Mouse (Mus musculus) adrenal gland, adult 18-20 months (tissue): Measurements from ENCODE around the gene Zbtb2. TPM values are rescaled to one million over a fixed set of nuclear protein-coding genes. Genes with fewer than 3 reads are reported as not detected.

ENCODE experiments used
- DNase-seq, 2 experiments: peaks; one replicate each; pipeline ENCODE4 v3.0.0; 2021 to 2022; ENCODE audit warnings: low spot score in 2 of 2
- total RNA-seq, 2 experiments: library from RNA; stranded (reverse); gene quantifications; 1 replicate in 1 of 2; 2 replicates in 1 of 2; pipeline ENCODE4 v1.2.3; 2021

Zbtb2 gene
- total RNA-seq, 2 experiments from 2014 or later, result 12.1 to 13.5 TPM

DNA sequence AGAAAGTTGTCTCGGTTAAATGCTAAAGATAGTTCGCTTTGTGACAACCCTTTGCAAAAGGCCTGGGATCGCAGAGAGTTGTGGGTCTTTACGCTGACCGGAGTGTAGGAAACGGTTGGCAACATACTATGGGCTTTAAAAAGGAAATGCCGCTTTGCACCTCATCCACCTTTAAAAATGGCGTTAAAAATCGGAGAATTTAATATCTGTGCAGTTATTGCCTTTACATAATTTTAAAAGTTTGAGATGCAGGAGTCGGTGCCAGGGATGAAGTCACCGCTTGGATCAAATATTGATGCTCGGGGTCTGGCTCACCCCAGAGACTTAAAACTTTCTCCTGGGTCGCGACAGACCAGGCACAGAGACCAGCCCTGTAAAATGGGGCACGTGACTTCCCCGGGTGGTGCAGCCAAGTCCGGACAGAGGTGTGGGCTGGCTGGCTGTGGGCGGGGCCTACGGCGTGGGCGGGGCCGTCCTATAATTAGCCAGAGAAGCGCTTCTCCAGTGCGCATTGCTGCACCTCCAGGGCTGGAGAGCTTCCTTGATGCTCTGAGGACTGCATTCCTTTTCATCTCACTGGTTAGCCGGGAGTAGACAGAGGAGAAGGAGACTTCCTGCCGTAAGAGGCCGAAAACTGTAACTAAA lies 53.7 kb downstream of the Zbtb2 start:
- DNase-seq, result peak; percentile 77 to 78

DNA sequence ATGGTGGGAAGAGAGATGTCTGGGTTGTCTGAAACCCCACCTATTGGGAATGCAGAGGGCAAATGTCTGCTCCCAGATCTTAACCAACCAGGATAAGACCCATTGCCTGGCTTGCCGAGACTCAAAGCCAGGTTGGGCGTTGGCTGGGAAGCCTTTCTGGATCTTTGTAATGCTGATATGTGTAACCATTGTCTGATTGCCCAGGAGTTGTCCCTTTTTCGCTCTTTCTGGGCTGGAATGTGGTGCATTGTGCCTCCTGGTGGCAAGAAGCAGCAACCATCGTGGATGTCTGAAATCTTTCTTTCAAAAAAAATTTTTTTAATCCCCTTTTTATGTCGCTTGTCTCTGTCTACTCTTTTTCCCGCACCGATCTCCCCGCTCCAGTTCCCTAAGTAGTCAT lies 54.6 kb downstream of the Zbtb2 start:
- peak; percentile 33 to 38 for DNase-seq

DNA sequence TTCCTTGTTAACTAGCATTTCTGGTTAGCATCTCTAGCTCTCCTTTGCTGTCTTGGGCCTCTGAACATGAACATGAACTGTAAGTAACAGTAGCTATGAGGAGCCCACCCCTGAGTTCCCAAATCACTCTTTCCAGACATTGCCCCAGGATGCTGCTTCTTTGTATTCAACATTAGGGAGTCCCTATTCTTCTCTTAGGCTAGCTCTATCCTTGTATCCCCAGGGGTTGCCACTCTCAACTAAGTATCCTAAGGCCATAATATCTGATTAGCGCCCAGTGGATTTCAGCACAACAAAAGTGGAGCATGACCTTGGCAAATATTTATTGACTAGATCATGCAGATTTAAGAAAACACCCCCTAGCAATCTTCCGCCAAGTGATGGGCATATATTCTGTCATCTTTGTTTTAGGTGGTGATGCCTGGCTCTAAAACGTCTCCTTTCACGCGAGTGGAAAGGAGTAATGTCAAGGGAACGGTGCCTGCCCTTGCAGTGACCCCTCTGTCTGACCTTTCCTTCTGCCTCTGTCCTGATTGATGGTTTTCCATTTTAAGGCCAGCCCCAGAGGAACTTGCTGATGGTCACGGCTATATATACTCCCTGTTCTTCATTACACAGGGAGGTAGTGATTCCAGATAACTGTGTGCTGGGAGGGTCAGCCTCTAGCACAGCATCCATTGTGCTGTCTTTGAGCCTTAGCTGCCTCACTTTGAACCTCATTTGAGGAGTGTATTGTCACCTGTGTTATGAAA lies 55.5 kb downstream of the Zbtb2 start:
- DNase-seq, result no peak

GRCm38 (mm10) chr10:4327716-4328115 lies 60.2 kb downstream of the Zbtb2 start:
- DNase-seq, result no peak

DNA sequence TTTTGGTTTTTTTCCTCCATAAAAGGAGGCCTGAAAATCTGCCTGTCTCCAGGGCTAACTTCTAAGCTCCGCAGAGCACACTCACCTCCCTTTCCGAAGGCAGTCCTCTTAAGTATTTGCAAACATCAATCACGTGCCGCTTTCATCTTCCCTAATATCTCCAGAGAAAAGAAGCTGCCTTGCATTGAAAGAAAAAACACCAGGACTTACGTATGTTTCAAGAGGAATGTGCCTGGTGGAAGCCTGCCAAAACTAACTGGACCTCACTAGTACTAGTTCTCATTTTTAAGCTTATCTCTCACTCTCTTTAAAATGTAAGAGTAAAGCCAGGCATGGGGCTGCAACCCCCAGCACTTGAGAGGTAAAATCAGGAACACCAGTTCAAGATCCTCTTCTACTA lies 62.3 kb downstream of the Zbtb2 start:
- DNase-seq, result no peak

DNA sequence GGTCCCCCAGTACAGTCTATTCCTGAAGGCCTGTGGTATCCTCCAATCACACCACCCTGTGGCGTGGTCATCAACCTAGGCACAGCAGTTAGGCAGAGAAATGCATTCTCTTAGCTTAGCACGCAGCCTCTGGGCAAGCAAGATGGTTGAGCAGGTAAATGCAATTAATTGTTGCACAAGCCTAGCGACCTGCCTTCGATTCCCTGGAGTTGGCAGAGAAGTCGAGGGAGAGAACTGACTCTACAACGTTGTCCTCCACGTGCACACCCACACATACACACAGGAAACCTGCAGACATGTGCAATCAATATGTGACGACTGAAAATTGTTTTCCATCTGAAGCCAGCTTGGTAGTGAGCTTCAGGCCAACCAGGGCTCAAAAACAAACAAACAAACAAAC lies 64.0 kb downstream of the Zbtb2 start:
- DNase-seq, result no peak

Other genes starting within 250 kb of the Zbtb2 start
- 10 to 100 TPM; 17.1 to 27.2 TPM for gene Akap12, start 121.7 kb downstream of the Zbtb2 start, total RNA-seq
- 10 to 100 TPM; 45.9 to 50.1 TPM for gene Rmnd1, start 44.3 kb upstream of the Zbtb2 start, total RNA-seq
- gene Armt1, start 44.4 kb upstream of the Zbtb2 start, total RNA-seq, result 10 to 100 TPM; 11.4 to 13.3 TPM
- gene Ccdc170, start 94.4 kb upstream of the Zbtb2 start, total RNA-seq, result under 1 TPM; 0.22 to 0.53 TPM
- 10 to 100 TPM; 19.7 to 28.7 TPM for gene Esr1, start 223.5 kb upstream of the Zbtb2 start, total RNA-seq